Mouse (Mus musculus) embryo, embryonic 10.5 days (tissue): ENCODE results near the gene Ric8a.

Experiments
- DNase-seq: peaks from one replicate; pipeline ENCODE4 v3.0.0-alpha.2; 2015; ENCODE audit warnings: low spot score

The Ric8a gene

GRCm38 (mm10) chr7:140856785-140857549, at the start of gene Ric8a:
Gene Ric8a, plus strand, starts transcription at chr7:140856957.
- DNase-seq = peak; percentile 81

GRCm38 (mm10) chr7:140810496-140810895, 46.3 kb upstream of the Ric8a start:
- DNase-seq = no peak

GRCm38 (mm10) chr7:140811714-140812113, 45.0 kb upstream of the Ric8a start:
- no peak for DNase-seq

GRCm38 (mm10) chr7:140812850-140813249, 43.9 kb upstream of the Ric8a start:
- no peak for DNase-seq

GRCm38 (mm10) chr7:140820173-140820572, 36.6 kb upstream of the Ric8a start:
- no peak for DNase-seq

- DNase-seq = no peak
These were observed 35.5 kb upstream of the Ric8a start for GRCm38 (mm10) chr7:140821305-140821652.

GRCm38 (mm10) chr7:140821653-140822329, 35.0 kb upstream of the Ric8a start, which contains the start of gene Zfp941:
Gene Zfp941, minus strand, starts transcription at chr7:140822178.
- peak; percentile 76 for DNase-seq

- DNase-seq = no peak
These were observed 34.0 kb upstream of the Ric8a start for GRCm38 (mm10) chr7:140822731-140823130.

- peak; percentile 61 for DNase-seq
These were observed 28.4 kb upstream of the Ric8a start for GRCm38 (mm10) chr7:140828171-140828881.

GRCm38 (mm10) chr7:140831447-140831846, 25.3 kb upstream of the Ric8a start:
- no peak for DNase-seq

GRCm38 (mm10) chr7:140833341-140833740, 23.4 kb upstream of the Ric8a start:
- DNase-seq = no peak

- no peak for DNase-seq
These were observed 21.6 kb upstream of the Ric8a start, which contains the start of gene Urah for GRCm38 (mm10) chr7:140834968-140835757. Gene Urah, plus strand, starts transcription at chr7:140835018.

- no peak for DNase-seq
These were observed 21.0 kb upstream of the Ric8a start for GRCm38 (mm10) chr7:140835758-140836087.

GRCm38 (mm10) chr7:140836243-140837115, 20.3 kb upstream of the Ric8a start:
- DNase-seq = no peak

- no peak for DNase-seq
These were observed 17.2 kb upstream of the Ric8a start for GRCm38 (mm10) chr7:140839556-140839955.

GRCm38 (mm10) chr7:140840750-140841735, 15.7 kb upstream of the Ric8a start:
- DNase-seq = no peak

- DNase-seq = no peak
These were observed 13.0 kb upstream of the Ric8a start for GRCm38 (mm10) chr7:140843806-140844205.

- peak; percentile 91 for DNase-seq
These were observed 11.7 kb upstream of the Ric8a start, which contains the start of gene Scgb1c1 for GRCm38 (mm10) chr7:140844905-140845665. Gene Scgb1c1, plus strand, starts transcription at chr7:140845547.

GRCm38 (mm10) chr7:140845683-140846082, 11.1 kb upstream of the Ric8a start:
- no peak for DNase-seq
